Mouse (Mus musculus) liver, postnatal 0 days (tissue): ENCODE measurements around the gene Tmem184b.

Source experiments
- CTCF ChIP-seq: sonication (generic); IDR thresholded peaks from 2 replicates; pipeline ENCODE4 v1.5.1; 2016; ENCODE audit warnings: antibody characterized with exemption, low read depth
- EP300 ChIP-seq: IDR thresholded peaks from 2 replicates; pipeline ENCODE4 v1.6.1; 2016; ENCODE audit warnings: antibody characterized with exemption, low read depth, mild to moderate bottlenecking

DNA sequence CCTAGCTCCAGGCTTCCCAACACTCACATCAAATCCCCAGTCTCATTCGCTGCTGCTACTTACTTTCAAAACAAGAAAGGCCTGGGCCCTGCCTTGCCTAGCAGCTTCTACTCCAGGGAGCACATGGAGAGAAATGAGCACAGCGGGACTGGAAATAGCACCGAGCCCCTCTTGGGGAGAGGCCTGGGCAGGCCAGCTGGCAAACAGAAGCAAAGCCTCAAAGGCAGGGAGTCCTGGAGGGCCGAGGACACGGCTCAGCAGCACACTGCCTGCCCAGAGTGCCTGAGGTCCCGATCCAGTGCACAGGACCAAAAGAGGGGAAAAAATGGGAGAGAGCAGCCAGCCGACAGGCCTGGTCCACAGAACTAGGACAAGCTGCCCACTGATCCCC, 2.4 kb downstream of the Tmem184b start:
- no peak for TF ChIP-seq CTCF
- TF ChIP-seq EP300: no peak
